Mouse (Mus musculus) CD8-positive naive resting alpha-beta T cell, adult 2 months (primary cell): Measurements from ENCODE around the gene Wdr59.
"Not testable (repeated sequence)": the region's sequence is repeated elsewhere in the genome, so short reads cannot be mapped to it uniquely, and the experiment has no call there.

Experiments used
- DNase-seq, 2 experiments: peaks; one replicate each; pipeline ENCODE4 v3.0.0; 2022; ENCODE audit warnings: low read depth in 2 of 2, low spot score in 2 of 2

Wdr59 gene

DNA sequence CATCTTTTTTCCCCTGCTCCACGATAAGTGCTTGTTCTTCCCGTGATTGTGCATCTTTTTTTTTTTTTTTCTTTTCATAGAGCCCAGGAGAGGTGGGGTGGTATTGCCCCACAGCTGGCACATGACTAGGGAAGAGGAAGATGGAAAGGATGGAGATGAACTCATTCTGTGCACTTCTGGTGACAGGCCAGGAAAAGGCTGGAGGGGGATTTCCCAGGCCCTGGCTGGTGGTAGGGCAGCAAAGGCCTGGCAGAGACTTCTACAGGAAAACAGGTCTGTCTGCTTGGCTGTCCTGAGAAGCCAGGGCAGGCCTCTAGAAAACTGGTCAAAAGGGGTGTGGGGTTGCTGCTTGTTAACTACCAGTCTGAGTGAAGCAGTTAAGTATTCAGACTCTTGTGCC lies 16.3 kb upstream of the Wdr59 start:
- no peak for DNase-seq

DNA sequence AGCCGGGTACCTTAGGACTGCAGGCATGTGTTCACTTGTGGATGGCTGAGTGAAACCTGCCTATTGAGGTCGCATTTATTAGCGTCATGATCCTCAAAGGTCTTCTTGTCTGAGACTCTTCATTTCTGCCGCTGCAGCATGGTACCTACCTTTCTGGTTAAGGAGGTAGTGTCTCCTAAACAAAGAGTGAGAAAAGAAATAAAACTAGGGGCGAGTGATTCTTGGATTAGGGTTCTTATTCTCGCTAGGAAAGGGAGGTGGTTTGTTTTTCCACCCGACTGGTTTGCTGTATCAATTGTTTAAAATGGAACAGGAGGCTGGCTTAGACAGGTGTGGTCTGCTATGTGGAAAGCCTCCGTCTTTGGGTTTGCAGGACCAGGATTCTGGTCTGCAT lies 15.9 kb upstream of the Wdr59 start:
- no peak for DNase-seq

DNA sequence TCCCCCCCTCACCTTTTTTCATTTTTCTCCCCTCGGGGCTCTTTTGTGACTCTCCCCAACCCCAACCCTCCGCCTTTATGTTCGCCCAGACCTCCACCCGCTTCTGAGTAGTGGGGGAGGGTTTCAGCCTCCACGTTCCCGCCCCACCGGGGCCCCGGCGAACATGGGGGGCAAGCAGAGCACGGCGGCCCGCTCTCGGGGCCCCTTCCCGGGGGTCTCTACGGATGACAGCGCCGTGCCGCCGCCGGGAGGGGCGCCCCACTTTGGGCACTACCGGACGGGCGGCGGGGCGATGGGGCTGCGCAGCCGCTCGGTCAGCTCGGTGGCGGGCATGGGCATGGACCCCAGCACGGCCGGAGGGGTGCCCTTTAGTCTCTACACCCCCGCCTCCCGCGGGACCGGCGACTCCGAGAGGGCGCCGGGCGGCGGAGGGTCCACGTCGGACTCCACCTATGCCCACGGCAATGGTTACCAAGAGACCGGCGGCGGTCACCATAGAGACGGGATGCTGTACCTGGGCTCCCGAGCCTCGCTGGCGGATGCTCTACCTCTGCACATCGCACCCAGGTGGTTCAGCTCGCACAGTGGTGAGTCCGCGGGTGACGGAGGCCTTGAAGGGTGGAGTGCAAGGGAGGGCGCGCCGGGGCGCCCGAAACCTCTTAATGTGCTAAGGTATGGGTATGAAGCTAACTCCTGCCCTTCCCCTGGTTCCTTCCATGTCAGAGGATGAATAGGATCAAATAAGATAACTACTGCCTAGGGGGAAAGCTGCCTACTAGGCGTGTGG lies 15.3 kb upstream of the Wdr59 start:
- peak; percentile 65 to 73 for DNase-seq

DNA sequence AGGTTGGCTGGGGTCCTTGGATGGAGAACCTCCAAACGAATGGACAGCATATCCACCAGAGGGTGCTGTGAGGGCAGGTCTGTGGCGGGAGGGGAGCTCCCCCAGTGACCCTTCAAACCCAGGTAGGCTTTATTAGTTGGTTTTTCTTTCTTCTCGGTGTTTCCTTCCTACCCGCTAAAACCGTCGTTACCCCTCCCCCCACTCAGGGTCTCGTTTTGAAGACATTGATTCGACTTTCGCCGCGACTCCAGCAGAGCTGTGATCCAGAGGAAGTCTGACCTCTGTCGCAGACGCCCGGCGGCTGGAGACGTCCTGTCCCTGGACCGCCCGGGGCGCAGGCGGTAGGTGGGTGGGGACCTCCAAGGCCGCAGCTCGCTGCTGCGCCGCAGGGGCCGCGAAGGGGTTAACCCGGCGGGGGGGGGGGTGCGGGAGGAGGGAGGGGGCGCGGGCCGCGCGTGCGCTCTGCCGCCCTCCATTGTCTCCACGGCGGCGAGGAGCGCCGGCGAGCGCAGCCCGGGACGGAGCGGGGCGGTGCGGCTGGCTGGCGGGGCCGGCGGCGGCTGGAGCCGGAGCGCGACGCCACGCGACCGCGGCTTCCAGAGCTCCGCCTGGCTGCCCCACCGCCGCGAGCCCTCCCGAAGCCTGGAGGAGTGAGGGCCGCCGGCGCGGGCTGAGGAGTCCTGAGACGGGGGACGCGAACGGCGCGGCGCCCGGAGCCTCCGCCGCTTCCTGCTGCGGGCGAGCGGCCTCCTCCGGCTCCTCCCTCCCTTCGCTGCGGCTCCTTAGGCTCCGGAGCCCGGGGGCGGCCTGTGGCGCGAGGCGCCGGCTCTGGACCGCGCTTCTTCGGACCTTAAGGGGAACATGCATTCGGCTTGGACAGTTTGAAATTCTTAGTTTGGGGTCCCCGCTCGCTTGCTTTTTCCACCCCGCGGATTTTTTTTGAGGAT lies 14.4 kb upstream of the Wdr59 start, which contains the start of gene Znrf1:
Gene Znrf1 (plus strand): TSS at position 67 of the 947 bp plus-strand sequence.
- DNase-seq: peak; percentile 50 to 56

DNA sequence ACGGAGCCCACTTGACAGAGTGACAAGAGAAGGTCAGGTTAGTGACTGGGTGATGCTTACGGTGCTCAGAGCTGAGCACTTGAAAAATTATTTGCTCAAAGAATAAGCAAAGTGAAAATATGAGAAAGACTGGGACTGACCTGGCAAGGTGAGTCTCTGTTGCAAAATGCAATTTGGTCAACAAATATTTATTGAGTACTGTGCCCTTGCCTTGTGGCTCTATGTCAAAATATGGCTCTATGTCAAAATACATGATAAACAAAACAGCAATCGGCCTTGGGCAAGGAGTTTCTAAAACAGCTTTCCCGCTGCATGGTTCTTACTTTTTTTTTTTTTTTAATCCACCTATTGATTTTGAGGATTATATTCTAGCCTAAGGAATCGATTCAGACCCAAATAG lies 13.6 kb upstream of the Wdr59 start:
- no peak for DNase-seq

DNA sequence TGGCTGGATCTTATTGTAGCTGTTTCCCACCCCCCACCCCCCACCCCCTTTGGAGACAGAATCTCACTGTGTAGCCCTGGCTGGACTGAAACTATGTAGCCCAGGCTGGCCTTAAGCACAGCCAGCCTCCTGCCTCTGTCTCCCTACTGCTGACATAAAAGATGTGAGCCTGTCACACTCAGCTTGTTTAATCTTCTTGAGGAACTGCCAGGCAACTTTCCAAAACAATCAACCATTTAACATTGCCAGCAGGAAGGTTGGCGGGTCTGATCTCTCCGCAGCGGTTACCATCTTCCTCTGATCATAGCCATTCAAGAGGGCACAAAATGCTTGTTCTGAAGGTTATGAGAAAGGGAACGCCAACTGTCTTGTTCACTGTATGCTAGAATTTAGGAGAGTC lies 11.6 kb upstream of the Wdr59 start:
- no peak for DNase-seq

DNA sequence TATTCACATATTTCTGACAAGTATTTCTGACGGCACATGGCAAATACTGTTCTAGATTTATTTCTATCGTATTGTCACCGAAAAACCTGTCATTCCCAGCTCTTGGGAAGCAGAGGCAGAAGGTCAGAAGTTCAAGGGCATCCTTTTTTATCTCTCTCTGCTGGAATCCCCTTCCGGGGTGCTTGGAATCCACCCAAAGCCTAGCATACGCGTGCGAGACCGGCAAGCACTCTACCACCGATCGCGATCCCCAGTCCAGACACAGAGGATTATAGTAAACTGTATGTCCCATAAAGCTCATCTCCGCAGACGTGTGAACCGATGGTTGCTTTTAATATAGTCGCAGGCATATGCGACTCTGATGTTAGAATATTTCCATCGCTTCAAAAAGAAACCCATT lies 9.7 kb upstream of the Wdr59 start:
- DNase-seq: no peak

DNA sequence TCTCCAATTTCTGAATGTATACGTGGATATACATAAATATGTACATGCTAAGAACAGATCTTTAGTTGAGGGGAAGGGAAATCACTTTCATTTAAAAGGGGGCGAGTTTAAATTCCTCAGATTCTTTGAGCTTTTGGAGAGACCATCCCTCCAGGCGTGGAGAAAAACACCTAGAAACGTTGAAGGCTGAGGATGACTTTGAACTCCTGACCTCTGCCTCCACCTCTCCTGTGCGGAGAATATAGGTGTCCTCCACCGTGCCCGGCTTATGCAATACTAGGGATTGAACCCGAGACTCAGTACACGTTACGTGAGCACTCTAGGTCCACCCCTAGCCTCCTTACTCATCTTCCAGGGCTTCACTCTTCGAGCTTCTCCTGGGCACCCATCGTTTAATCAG lies 9.3 kb upstream of the Wdr59 start:
- no peak for DNase-seq

DNA sequence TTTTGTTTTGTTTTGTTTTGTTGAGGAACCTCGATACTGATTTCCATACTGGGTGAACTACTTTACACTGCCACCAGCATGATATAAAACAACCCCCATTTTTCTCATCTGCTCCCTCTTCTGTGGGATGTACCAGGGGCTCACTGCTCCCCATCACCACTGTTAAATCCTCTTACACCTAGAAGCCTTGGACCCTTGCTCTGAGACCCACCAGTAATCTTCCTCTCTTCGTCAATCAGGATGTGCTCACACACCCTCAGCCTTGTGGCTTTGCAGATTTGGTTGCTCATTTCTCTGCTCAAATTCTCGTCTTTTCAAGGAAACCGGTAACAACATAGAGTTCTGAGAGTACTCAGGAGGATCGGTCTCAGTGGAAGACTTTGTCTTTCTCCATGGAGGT lies 6.2 kb upstream of the Wdr59 start:
- no peak for DNase-seq

DNA sequence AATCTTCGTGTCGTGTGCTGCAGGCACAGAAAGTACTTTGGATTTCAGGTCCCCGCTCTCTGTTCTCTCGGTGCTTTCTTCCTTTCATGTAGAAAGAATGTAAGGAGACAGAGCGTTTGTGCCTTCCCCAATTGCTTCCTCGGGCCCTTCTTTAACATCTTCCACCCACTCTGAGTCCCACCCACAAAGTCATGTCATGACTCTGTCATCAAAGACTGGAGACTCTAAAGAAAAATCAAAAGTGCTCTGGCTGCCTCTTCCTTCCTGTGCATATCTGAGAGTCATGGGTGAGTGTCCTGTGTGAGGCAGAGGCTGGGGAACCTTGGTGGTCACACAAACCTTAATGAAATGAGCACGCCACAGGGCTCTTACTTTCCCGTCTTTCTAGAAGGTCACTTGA lies 5.3 kb upstream of the Wdr59 start:
- peak; percentile 47 to 65 for DNase-seq

DNA sequence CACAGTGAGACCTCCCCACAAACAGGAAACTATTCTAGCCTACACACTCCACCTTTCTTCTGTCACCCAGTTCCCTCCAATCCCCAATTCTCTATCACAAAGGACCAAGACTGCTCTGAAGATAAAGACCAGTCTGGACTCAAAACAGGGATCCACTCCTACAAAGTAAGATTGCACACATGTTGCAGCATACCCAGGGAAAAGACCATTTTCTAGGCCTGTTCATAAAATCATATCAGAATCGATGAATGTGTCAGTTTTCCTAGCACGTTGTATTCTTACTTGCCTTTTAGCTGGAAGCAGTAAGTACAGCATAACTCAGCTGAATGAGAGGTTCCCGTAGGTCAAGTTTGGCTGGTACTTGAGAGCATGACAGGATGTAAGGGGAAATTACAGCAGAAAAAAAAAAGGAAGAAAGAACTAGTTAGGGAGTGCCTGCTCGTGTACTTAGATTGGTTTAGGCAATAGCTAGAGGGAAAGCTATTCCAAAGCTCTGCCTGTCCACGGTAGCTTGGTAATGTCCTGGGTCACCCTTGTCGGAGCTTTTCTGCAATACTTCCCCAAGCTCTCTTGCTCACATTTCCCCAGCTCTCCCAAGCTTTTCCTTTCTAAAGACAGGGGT lies 4.6 kb upstream of the Wdr59 start:
- no peak for DNase-seq

DNA sequence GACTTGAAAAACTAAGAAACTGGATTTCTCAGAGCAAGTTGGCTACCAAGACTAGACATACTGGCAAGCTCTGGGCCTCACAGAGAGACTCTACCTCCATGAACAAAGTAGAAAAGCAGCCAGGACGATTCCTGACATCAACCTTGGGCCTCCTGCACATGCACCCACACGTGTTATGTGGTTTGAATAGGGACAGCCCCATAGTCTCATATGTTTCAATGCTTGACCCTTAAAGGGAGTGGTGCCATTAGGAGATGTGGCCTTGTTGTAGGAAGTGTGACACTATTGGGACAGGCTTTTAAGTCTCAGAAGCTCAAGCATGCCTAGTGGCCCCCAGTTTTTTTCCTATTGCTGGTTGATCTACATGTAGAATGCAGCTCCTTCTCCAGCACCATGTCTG lies 4.4 kb downstream of the Wdr59 start:
- DNase-seq: no peak

DNA sequence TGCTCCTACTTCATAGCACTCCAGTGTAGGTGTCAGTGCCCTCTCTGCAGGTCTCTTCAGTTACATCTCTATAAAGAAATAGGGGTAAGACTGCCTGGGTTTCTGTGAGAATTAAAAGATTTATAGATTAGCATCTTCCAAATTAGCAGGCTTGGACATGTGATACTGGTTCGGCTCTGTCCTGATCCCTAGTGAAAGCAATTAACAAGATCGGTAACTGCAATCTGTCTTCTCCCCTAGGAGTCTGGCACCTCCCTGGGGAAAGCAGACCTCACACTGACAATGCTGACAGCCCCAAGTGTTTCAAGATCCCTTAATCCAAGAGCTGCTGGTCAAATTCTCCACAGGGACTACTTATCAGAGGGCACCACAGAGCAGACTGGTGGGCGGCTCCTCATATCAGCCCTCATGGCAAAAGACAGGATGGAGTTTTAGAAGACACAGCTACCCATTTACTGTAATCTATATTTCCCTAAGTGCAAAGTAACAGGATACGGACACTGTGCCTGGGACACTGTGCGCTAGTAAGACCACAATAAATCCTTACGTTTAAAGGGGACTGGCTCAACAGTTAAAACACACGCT lies 5.3 kb downstream of the Wdr59 start:
- no peak for DNase-seq

DNA sequence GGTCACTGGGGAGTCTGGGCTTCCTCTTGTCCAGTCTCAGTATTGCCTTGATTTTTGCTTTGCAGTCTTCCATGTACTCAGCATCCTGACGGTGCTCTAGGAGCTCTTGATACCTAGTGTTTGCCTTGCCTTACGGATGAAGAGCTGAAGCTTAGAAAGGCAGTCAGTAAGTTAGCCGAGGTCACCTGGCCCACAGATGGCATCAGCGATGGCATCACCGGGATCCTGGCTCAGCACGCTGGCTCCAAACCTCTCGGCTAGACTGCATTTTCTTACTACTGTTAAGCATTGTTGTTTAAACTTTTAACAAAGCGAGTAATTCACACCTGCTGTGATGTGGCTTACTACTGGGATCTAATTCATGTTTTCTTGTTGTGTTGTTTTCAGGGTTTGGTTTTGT lies 8.4 kb downstream of the Wdr59 start:
- no peak for DNase-seq

DNA sequence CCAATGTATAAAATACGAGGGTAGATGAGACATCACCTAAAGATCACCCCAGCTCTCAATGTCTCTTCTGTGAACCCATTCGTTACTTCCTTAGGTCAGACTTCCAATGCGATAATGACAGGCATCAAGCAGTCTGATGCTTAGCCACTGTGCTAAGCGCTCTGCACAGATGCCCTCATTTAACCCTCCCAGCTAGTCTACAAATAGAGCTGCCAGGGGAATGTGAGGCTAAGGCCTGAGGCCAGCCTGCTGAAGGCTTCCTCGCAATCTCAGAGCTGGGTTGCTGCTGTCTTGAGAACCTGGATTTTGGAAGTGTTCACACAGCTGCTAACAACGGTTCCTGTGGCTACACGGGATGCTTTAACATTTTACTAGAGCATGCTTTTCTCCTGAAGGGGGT lies 9.0 kb downstream of the Wdr59 start:
- DNase-seq: no peak

DNA sequence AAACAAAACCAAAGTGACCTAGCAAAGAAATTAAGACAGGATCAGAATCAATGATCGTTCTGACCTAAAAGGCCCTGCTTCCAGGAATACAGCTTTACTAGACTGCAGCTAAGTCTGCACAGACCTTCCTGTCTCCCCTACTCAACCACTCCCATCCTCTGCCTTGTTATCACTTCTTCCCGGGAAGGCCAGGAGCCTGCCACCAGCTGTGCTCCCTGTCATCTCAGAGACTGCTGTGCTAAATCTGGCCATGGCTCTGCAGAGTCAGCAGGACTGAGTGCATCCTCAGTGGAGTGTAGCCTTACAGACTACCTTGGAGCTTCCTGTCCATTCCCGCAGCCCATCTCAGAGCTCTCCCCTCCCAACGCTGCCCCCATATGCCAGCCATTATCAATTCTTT lies 11.5 kb downstream of the Wdr59 start:
- DNase-seq: no peak

DNA sequence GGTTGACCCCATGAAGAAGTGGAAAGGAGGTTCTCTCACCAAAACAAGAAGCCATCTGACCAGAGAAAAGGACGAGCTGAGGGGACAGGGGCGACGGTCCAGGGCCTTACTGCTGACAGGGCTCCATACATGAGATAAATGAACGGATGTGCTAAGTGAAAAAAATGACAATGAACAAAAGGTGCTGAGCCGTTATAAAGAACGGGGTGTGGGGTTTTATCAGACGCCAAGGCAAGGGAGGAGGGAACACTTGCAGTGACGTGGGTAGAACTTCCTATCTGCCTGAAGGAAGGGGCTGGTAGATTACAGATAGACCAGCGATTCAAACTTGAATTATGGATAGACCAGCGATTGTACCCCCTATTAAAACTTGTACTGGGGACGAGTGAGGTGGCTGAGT lies 12.6 kb downstream of the Wdr59 start:
- no peak for DNase-seq

DNA sequence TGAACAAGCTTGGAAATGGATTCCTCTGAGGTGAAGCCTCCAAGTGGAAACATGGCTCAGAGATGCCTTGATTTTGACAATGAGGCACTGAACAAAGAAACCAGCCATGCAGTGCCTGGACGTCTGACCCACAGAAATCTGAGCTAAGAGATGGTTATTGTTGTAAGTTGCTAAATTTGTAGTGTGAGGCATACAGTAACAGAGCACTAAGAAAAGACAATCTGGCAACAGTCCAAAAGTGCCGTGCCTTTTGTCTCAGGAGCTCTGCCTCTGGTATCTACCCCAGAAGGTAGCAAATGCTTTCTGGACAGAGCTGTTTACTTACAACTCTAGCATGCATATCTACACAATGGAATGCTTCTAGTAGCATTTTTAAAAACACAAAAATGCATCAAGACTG lies 13.3 kb downstream of the Wdr59 start:
- DNase-seq: no peak

DNA sequence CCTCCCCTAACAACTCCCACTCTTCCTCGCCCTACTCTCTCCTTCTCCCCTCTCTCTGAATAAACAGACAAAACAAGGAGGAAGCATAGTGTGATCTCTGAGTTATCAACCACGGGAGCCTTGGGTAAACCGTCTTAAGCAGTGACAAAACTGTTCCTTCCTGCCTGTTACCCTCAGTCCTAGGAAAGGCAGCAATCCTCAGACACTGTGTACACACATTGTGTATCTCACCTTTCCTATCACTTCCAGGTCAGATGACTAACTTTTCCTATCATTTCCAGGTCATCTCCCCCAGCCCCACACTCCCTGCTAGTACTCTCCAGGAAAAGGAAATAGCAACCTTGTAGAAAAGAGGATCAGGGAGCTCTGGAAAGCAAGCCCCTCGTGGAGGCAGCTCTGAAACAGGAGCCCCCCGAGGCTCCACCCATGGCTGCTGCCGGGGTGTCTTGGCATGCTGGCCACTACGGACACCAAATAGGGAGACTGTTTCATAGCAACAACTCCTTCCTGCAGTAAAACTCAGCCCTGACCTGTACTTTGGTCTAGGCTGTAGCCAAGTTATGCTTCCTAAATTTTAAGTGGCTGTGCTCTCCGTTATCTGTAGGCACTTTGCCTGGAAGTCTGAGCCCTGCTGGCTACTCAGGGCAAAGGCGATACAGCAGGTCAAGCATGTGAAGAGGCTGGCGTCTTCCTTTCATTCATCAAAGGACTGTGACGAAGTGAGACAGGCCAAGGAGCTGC lies 20.0 kb downstream of the Wdr59 start:
- no peak for DNase-seq

DNA sequence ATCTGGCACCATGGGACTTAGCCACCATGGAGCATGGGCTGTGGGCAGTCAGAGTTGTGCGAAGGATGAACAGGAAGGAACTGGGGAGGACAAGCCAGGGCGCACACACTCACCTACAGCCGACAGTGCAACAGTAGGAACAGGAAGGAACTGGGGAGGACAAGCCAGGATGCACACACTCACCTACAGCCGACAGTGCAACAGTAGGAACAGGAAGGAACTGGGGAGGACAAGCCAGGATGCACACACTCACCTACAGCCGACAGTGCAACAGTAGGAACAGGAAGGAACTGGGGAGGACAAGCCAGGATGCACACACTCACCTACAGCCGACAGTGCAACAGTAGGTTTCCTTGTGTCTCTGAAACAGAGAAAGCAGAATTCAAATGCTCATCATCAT lies 23.6 kb downstream of the Wdr59 start:
- not testable (repeated sequence) for DNase-seq

DNA sequence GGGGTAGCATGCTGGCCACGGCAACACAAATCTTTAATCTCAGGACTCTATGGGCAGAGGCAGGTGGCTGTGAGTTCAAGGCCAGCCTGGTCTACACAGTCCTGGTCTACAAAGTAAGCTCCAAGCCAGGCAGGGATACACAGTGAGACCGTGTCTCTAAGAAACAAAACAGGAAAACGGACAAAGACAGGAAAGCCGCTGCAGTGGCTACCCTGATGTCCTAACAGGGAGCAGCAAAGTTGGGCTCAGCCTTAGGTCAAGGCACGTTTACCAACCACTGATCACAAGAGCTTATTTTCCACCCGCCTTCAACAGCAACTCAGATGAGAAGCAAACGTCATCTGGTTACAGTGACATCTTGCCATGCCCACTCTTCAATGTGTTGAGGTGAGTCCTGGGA lies 25.6 kb downstream of the Wdr59 start:
- no peak for DNase-seq
